Mouse (Mus musculus): ENCODE results near the gene Gm7029.

Gene Gm7029

DNA sequence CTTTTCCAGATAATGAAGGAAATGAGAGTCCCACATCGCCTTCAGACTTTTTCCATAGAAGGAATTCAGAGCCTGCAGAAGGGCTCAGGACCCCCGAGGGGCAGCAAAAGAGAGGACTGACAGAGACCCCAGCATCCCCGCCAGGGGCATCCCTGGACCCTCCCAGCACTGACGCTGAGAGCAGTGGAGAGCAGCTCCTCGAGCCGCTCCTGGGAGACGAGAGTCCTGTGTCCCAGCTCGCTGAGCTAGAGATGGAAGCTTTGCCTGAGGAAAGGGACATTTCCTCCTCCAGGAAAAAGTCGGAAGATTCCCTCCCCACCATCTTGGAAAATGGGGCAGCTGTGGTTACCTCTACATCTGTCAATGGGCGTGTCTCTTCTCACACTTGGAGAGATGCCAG, 39.6 kb downstream of the Gm7029 start:
- no peak for DNase-seq (ENCODE audit: low read depth, low spot score)

DNA sequence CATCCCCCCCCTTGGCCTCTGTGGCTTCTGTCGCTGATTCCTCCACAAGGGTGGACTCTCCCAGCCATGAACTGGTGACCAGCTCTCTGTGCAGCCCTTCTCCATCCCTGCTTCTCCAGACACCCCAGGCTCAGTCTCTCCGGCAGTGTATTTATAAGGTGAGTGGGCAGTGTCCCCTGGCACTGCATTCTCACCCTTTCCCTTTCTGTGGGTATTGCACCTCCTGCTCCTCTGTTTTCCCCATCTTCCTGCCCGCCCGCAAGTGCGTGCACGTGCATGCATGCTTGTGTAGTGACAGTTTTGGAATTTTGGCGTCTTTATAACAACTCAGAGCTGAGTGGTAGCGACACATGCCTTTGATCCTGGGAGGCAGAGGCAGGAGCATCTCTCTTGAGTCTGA, 40.3 kb downstream of the Gm7029 start:
- no peak for DNase-seq (ENCODE audit: low read depth, low spot score)

DNA sequence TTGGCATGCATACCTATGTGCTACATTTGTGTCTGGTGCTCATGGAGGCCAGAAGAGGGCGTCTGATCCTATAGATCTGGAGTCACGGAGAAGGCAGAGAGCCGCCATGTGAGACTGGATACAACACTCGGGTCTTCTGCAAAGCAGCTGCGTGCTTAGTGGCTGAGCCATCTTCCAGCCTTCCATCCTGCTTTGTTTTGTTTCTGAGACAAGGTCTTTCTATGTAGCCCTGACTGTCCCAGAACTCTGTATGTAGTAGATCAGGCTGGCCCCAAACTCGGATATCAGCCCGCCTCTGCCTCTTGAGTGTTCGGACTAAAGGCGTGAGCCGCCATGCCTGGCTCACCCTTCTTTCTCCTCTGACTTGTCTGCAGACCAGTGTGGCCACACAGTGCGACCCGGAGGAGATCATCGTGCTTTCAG, 41.3 kb downstream of the Gm7029 start:
- DNase-seq (ENCODE audit: low read depth, low spot score) = no peak

DNA sequence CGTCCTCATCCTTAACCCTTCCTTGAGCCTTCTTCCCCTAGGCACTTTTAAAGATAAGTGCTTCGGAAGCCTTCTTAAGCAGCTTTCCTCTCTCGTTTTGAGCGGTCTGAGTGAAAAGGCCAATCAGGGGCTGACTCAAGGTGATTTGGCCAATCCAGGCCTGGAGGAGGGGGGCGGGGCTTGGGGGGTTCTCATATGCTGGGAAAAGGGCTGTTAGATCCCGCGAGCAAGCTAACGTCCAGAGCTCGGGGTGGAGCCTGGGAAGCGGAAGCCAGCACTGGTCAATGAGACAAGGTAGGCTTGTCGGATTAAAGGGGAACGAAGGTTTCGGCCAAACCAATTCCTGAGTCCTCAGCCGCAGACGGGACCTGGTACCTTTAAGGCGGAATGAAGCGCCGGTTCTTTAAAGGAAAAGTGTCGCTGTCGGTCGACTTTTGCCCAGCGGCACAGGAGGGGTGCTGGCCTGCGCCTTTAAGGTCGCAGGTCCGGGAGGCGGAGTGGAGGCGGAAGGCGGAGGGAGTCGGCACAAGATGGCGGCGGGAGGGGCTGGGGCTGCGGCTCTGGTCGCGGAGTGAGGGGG, 42.1 kb downstream of the Gm7029 start, which contains the start of the genes Tapbp and Zbtb22:
TSS of gene Tapbp (plus strand) at position 229 of the 580 bp plus-strand sequence.
TSS of gene Zbtb22 (plus strand) at position 234 of the 580 bp plus-strand sequence.
- DNase-seq (ENCODE audit: low read depth, low spot score) = peak; percentile 98

DNA sequence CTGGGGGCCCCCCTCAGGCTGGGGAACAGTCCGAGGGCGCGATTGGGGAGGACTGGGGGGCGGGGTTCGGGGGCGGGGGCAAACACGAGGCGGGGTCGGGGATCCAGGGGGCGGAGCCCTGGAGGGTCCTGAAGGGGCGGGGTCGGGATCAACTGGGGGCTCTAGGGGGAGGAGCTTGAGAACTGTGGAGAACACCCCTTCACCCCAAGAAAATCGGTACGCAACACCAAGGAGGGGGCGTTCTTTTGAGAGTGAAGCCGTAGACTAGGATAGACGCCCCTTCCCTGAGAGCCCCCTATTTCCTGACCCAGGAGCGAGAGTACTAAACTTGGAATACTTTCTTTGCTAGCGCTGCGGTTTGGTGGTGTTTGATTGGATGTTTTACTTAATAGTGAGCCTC, 42.7 kb downstream of the Gm7029 start:
- no peak for DNase-seq (ENCODE audit: low read depth, low spot score)

DNA sequence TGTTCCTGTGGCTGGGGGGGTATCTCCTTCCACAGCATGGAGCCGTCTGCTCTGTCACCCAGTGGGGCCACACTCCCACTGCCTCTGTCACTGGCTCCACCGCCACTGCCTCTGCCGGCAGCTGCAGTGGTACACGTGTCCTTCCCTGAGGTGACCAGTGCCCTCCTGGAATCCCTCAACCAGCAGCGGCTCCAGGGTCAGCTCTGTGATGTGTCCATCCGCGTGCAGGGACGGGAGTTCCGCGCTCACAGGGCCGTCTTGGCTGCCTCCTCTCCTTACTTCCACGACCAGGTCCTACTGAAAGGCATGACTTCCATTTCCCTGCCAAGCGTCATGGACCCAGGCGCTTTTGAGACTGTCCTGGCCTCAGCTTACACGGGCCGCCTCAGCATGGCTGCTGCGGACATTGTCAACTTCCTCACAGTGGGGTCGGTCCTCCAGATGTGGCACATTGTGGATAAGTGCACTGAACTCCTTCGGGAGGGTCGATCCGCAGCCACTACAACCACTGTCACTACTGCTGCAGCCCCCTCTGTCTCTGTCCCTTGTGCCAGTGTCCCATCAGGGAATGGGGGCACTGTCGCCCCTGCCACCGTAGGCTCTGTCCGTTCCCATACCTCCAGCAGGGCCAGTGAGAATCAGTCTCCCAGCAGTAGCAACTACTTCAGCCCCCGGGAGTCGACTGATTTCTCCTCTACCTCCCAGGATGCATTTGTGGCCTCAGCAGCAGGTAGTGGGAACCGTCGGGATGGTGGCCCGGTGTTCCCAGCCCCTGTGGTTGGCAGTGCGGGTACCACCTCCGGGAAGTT, 43.4 kb downstream of the Gm7029 start:
- DNase-seq (ENCODE audit: low read depth, low spot score) = no peak

DNA sequence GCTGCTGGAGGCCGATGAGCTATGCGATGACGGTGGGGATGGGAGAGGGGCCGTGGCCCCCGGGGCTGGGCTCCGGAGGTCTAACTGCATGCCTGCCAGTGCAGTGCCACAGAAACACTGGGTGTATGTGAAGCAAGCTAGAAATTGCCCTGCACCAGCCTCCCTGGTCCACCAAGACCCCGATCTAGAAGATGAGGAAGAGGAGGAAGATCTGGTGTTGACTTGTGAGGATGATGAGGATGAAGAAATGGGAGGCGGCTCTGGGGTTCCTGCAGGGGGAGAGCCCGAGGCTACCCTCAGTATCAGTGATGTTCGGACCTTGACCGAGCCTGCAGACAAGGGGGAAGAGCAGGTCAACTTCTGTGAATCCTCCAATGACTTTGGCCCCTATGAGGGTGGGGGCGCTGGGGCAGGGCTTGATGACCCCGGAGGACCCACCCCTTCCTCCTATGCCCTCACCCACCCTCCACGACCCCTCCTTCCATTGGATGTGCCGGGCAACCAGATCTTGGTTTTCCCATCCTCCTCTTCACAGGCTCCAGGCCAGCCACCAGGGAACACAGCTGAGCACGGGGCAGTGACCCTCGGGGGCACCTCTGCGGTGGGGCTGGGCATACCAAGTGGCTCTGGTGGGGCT, 44.1 kb downstream of the Gm7029 start:
- no peak for DNase-seq (ENCODE audit: low read depth, low spot score)

DNA sequence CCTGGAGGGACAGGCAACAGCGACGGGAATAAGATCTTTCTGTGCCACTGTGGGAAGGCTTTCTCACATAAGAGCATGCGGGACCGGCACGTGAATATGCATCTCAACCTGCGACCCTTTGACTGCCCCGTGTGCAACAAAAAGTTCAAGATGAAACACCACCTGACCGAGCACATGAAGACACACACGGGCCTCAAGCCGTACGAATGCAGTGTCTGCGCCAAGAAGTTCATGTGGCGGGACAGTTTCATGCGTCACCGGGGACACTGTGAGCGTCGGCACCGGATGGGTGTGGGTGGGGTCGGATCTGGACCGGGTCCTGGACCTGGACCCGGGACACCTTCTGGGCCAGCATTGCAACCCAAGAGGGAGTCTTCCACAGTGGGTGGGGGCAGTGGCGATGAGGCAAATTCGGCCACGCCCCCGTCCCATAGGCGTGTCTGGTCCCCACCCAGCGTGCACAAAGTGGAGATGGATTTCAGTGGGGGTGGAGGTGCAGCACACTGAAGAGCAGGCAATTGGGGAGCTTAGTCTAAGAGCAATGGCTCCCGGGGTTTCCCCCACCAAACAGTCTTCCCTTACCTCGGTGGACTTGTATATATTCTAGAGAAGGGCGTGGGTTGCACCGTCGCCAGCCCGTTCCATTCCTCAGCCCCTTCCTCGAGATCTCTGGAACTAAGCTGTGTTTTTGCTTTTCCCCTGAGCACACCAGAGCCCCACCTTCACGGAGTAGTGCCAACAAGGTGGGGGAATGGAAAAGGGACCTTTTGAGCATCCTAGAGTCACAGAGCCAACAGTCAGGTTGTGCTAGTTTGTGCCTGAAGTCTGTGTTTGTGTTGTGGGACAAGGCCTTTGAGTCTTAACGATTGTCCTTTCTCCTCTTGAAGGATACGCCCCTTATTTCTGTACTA, 44.9 kb downstream of the Gm7029 start:
- no peak for DNase-seq (ENCODE audit: low read depth, low spot score)

DNA sequence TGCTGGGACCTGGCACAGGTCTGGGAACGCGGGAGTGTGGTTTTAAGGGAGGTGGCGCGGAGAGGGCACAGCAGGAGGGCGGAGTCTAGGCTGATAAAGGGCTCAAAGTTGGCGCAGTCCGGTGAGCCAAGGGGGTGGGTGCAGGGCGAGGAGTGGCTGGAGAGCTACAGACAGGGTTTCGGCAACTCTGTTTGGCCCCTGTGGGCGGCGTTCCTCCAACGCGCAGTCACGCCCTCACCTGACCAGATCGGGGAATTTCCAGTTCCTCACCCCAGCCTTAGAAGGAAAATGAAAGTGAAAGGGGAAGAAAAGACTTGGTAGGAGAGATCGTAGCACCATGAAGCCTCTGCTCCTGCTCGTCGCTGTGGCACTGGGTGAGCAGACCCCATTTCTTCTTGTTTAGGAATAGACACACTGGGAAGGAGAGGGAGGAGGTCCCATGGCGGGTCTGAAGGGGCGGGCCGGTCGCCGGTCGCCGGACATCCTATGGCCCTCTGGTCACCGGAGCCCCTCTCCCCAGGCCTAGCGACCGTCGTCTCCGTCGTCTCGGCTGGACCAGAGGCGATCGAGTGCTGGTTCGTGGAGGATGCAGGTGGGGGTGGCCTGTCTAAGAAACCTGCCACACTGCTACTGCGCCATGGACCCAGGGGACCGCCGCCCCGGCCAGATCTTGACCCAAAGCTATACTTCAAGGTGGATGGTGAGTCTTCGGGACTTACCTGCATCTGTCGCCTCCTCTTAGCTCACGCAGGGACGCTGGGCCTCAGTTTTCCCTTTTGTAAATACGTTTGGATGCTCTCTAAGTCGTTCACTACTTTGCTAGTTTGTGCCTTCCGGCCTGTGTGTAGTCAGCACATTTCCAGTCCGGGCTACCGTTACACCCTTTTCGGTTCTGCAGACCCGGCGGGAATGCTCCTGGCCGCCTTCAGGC, 46.0 kb downstream of the Gm7029 start:
- no peak for DNase-seq (ENCODE audit: low read depth, low spot score)

DNA sequence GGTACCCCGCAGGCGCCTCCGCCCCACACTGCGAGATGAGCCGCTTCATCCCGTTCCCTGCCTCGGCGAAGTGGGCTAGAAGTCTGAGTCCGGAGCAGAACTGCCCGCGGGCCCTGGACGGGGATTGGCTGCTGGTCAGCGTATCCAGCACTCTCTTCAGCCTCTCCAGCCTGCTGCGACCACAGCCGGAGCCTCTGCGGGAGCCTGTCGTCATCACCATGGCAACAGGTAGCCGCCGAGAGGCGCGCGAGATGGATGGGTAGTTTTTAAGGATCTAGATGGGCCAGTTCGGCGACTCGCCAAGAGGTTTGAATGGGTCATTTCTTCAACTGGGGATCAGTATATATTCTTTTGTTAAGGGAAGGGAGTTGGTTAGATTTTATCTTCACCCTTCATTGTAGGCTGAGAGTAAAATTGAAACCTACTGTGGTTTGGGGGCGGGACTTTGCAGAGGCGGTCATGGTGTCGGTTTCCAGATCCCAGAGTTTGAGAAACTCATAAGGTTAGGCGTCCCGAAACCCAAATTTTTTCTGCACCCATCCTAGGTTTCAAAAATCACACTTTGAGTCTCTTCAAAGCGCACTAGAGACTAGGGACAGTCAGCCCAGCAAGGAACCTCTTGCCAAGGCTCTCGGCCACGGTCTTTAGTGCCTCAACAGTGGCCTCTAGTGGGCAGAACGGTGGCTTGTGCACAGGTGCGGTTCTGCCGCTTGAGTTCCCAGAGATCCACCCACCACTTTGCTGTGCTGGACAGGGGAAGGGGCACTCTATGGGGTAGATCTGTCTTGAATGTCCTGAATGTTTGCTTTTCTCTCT, 46.9 kb downstream of the Gm7029 start:
- DNase-seq (ENCODE audit: low read depth, low spot score) = no peak

DNA sequence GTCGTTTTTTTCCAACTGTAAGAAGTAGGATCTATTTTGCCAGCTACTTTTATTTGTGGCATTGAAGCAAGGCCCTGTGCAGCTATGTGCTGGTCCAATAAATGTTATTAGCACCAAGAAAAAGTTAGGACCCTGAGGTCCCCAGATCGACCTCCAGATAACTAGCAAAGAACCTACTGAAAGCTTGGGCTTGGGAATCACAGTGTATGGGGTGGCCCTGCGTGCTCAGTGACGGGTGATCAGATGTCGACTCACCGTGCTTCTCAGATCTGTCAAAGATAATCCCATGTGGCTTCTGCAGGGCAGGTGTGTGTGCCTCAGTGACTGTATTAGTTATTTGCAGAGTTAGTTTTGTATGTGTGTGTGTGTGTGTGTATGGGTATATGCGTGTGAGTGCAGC, 47.7 kb downstream of the Gm7029 start:
- no peak for DNase-seq (ENCODE audit: low read depth, low spot score)

All from retina, postnatal 7 days (tissue).